Mouse (Mus musculus): ENCODE data around the gene Parn. TPM values are rescaled to one million over a fixed set of nuclear protein-coding genes. Genes with fewer than 3 reads are reported as not detected.
"Not testable (repeated sequence)": the region's sequence is repeated elsewhere in the genome, so short reads cannot be mapped to it uniquely, and the experiment has no call there.

The Parn gene
- 10 to 100 TPM; 13.8 to 14.1 TPM for total RNA-seq (2021)
- long read RNA-seq, experiment 1, transcript Parn-201 (24 exons, 2,906 nt) = major isoform, 11 of 18 reads
- long read RNA-seq, experiment 1, partial matches to known transcripts = 2 of 18 reads
- long read RNA-seq, experiment 1, other reads (novel, unspliced or antisense) = 5 of 18 reads
- long read RNA-seq, experiment 2, transcript Parn-201 (24 exons, 2,906 nt) = major isoform, 11 of 15 reads
- long read RNA-seq, experiment 2, partial matches to known transcripts = 2 of 15 reads
- long read RNA-seq, experiment 2, other reads (novel, unspliced or antisense) = 2 of 15 reads

GRCm38 (mm10) chr16:13667878-13668343, at the start of gene Parn:
Gene Parn, minus strand, starts transcription at chr16:13668170.
- intact Hi-C loops (cut with DNase I) = loop anchor here (10.0 kb wide), 1 partner anchor 487 kb away; no protein-coding TSS in a partner anchor

GRCm38 (mm10) chr16:13716821-13717553, 49.0 kb upstream of the Parn start:
- DNase-seq = no peak
- intact Hi-C loops (cut with DNase I) = no loop called here

More at GRCm38 (mm10) chr16:13667878-13668343, at the start of gene Parn:
- DNase-seq = peak; percentile 93 to 94

- DNase-seq = no peak
- intact Hi-C loops (cut with DNase I) = no loop called here
Observed at GRCm38 (mm10) chr16:13714910-13715309, 46.9 kb upstream of the Parn start.

- intact Hi-C loops (cut with DNase I) = no loop called here
- no peak for DNase-seq
Observed at GRCm38 (mm10) chr16:13704676-13705075, 36.7 kb upstream of the Parn start.

- intact Hi-C loops (cut with DNase I) = no loop called here
Observed at GRCm38 (mm10) chr16:13702184-13702583, 34.2 kb upstream of the Parn start.

GRCm38 (mm10) chr16:13698998-13699397, 31.0 kb upstream of the Parn start:
- intact Hi-C loops (cut with DNase I) = no loop called here
- DNase-seq = no peak

More at GRCm38 (mm10) chr16:13702184-13702583, 34.2 kb upstream of the Parn start:
- DNase-seq = peak; percentile 6 to 9

GRCm38 (mm10) chr16:13678601-13679319, 10.8 kb upstream of the Parn start:
- intact Hi-C loops (cut with DNase I) = no loop called here
- no peak for DNase-seq

GRCm38 (mm10) chr16:13674511-13674910, 6.5 kb upstream of the Parn start:
- DNase-seq = no peak
- intact Hi-C loops (cut with DNase I) = no loop called here

GRCm38 (mm10) chr16:13673114-13673513, 5.1 kb upstream of the Parn start:
- intact Hi-C loops (cut with DNase I) = no loop called here
- no peak for DNase-seq

GRCm38 (mm10) chr16:13672386-13672898, 4.5 kb upstream of the Parn start:
- DNase-seq = peak; percentile 57 to 75
- intact Hi-C loops (cut with DNase I) = no loop called here

- intact Hi-C loops (cut with DNase I) = no loop called here
- peak; percentile 90 to 93 for DNase-seq
Observed at GRCm38 (mm10) chr16:13671685-13672385, 3.9 kb upstream of the Parn start, which contains the start of the genes Bfar and 3110001I22Rik. Gene Bfar, plus strand, starts transcription at chr16:13671858. Gene 3110001I22Rik, plus strand, starts transcription at chr16:13671929.

- DNase-seq; intact Hi-C loops (cut with DNase I): not testable (repeated sequence)
Observed at GRCm38 (mm10) chr16:13670896-13671295, 2.9 kb upstream of the Parn start.

- intact Hi-C loops (cut with DNase I) = loop anchor here (10.0 kb wide), 1 partner anchor 486 kb away; no protein-coding TSS in a partner anchor
- no peak for DNase-seq
Observed at GRCm38 (mm10) chr16:13669282-13669681, 1.3 kb upstream of the Parn start.

- DNase-seq = no peak
- intact Hi-C loops (cut with DNase I) = loop anchor here (10.0 kb wide), 1 partner anchor 486 kb away; no protein-coding TSS in a partner anchor
Observed at GRCm38 (mm10) chr16:13668402-13669108, 585 bp upstream of the Parn start.

- DNase-seq = no peak
- intact Hi-C loops (cut with DNase I) = loop anchor here (10.0 kb wide), 1 partner anchor 494 kb away; no protein-coding TSS in a partner anchor
Observed at GRCm38 (mm10) chr16:13660736-13661135, 7.2 kb downstream of the Parn start.

- intact Hi-C loops (cut with DNase I) = no loop called here
- no peak for DNase-seq
Observed at GRCm38 (mm10) chr16:13658886-13659285, 9.1 kb downstream of the Parn start.

GRCm38 (mm10) chr16:13645930-13646329, 22.0 kb downstream of the Parn start:
- intact Hi-C loops (cut with DNase I) = no loop called here
- no peak for DNase-seq

GRCm38 (mm10) chr16:13644474-13644873, 23.5 kb downstream of the Parn start:
- DNase-seq = no peak

GRCm38 (mm10) chr16:13640064-13640463, 27.9 kb downstream of the Parn start:
- peak in 1 of 2 experiments; percentile 18 for DNase-seq
- intact Hi-C loops (cut with DNase I) = loop anchor here (5.0 kb wide), 1 partner anchor 92 kb away; the partner anchor contains the start of gene Pla2g10

More at GRCm38 (mm10) chr16:13644474-13644873, 23.5 kb downstream of the Parn start:
- intact Hi-C loops (cut with DNase I) = loop anchor here (5.0 kb wide), 1 partner anchor 88 kb away; the partner anchor contains the start of gene Pla2g10

Measured in heart, postnatal 14 days (tissue).